Mouse (Mus musculus) kidney, postnatal 0 days (tissue): ENCODE data around the gene Pigb. TPM values are rescaled to one million over a fixed set of nuclear protein-coding genes. Genes with fewer than 3 reads are reported as not detected.

Experiments used
- ATAC-seq: fragments of 200-750 bp; cut with Nextera tagmentation; replicated peaks from 2 replicates; pipeline ENCODE4 v1.8.0; 2017; ENCODE audit warnings: low read depth, moderate number of reproducible peaks, moderate TSS enrichment, moderate library complexity; ENCODE audit not compliant: low FRiP score
- DNase-seq: peaks from one replicate; pipeline ENCODE4 v3.0.0-alpha.2; 2016; ENCODE audit warnings: low spot score
- H3K27ac ChIP-seq: fragments of 300-500 bp; sonication (generic); 2 replicates; pipeline ENCODE4 v1.5.1; 2014; ENCODE audit warnings: mild to moderate bottlenecking
- H3K27me3 ChIP-seq: fragments of 300-500 bp; sonication (generic); 2 replicates; pipeline ENCODE4 v1.6.1; 2014; ENCODE audit warnings: low read length, mixed read lengths; ENCODE audit not compliant: insufficient read depth
- H3K36me3 ChIP-seq: fragments of 300-500 bp; sonication (generic); 2 replicates; pipeline ENCODE4 v1.6.1; 2014; ENCODE audit warnings: low read length, mixed read lengths; ENCODE audit not compliant: insufficient read depth
- H3K4me1 ChIP-seq: fragments of 300-500 bp; sonication (generic); replicated peaks from 2 replicates; pipeline ENCODE4 v1.6.1; 2014; ENCODE audit warnings: antibody characterized with exemption, low read length, mixed read lengths; ENCODE audit not compliant: insufficient read depth
- H3K4me2 ChIP-seq: fragments of 300-500 bp; sonication (generic); 2 replicates; pipeline ENCODE4 v1.6.1; 2014; ENCODE audit warnings: mild to moderate bottlenecking, low read length, moderate library complexity, mixed read lengths
- H3K4me3 ChIP-seq: fragments of 300-500 bp; sonication (generic); replicated peaks from 2 replicates; pipeline ENCODE4 v1.5.1; 2014; ENCODE audit warnings: low read depth, low read length
- H3K9ac ChIP-seq: fragments of 300-500 bp; sonication (generic); 2 replicates; pipeline ENCODE4 v1.6.1; 2014; ENCODE audit warnings: low read depth, low read length
- H3K9me3 ChIP-seq: fragments of 300-500 bp; sonication (generic); replicated peaks from 2 replicates; pipeline ENCODE4 v1.6.1; 2016; ENCODE audit warnings: low read length, inconsistent platforms, mixed read lengths
- CTCF ChIP-seq: IDR thresholded peaks from 2 replicates; pipeline ENCODE4 v1.5.1; 2016; ENCODE audit warnings: antibody characterized with exemption, low read depth, mild to moderate bottlenecking, moderate library complexity
- WGBS: fragments of 180-500 bp; shearing (Covaris S2); extraction: QIAGEN DNeasy Blood & Tissue Kit; methylation state at CpG from one replicate; pipeline ENCODE4 v1.1.7; 2014; 5-methylcytosine and 5-hydroxymethylcytosine counted together
- polyA plus RNA-seq: library from polyadenylated mRNA; unstranded; fragments of >200 nt; fragmentation: Nextera tagmentation; extraction: Ambion mirVana; gene quantifications from 2 replicates; pipeline ENCODE4 v1.2.1, GENCODE M21; 2015

Gene Pigb
- polyA plus RNA-seq, 1 experiment from 2014 or later = 10.8 TPM

DNA sequence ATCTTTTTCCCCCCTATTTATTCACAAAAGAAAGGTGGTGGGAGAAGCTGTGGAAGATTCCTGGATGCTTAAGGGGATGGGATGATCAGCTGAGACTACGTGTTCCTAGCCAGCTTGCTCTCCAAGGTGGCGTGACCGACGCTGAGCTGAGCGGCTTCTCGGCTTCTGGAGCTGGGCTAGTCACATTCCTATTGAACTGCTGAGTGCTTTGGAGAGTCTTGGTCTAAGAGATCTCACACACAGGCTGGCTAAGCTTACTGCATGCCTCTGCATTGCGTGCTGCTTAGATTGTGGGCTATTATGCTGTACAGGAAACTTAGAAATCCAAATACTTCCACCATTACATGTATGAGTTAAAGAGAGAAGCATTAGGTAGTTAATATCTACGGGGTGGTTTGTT, 36.1 kb downstream of the Pigb start:
- ATAC-seq (no peak), DNase-seq (no peak)
- WGBS = 85% methylated on average over 8 of the region's 8 CpGs
- no peak overlapping the region for H3K9ac ChIP-seq
- H3K36me3 ChIP-seq = peaks cover 24% of the 10 kb centered on the region; the same call in 1 of the 2 replicates
- no peak for TF ChIP-seq CTCF
- H3K9me3 ChIP-seq = no peaks in the 10 kb centered on the region
- no peak overlapping the region for H3K4me3 ChIP-seq
- H3K4me2 ChIP-seq = no peak overlapping the region
- H3K27ac ChIP-seq = no peak overlapping the region
- H3K4me1 ChIP-seq = no peaks in the 10 kb centered on the region
- no peaks in the 10 kb centered on the region for H3K27me3 ChIP-seq

DNA sequence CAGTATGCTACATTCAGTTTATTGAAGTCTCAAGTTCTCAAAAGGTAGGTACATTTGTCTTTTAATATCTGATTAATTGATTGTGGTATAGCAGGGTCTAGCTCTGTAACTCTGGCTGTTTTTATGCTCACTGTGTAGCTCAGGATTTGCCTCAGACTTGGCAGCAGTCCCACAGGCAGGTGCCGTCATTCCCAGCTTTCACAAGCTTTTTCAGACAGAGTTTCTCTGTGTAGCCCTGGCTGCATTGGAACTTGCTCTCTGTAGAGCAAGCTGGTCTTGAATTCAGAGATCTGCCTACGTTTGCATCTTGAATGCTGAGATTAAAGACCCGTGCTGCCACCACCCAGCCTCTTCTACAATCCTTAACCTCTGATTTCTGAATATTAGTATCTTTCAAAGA, 38.0 kb downstream of the Pigb start:
- no peak overlapping the region for H3K9ac ChIP-seq
- no peak for DNase-seq
- no peak for TF ChIP-seq CTCF
- no peaks in the 10 kb centered on the region for H3K27me3 ChIP-seq
- H3K4me3 ChIP-seq = no peak overlapping the region
- H3K4me1 ChIP-seq = no peaks in the 10 kb centered on the region
- no peak overlapping the region for H3K27ac ChIP-seq
- H3K9me3 ChIP-seq = no peaks in the 10 kb centered on the region
- H3K4me2 ChIP-seq = no peak overlapping the region
- ATAC-seq = no peak
- peaks cover 20% of the 10 kb centered on the region; the same call in 1 of the 2 replicates for H3K36me3 ChIP-seq
- 75% methylated on average over 3 of the region's 3 CpGs for WGBS

DNA sequence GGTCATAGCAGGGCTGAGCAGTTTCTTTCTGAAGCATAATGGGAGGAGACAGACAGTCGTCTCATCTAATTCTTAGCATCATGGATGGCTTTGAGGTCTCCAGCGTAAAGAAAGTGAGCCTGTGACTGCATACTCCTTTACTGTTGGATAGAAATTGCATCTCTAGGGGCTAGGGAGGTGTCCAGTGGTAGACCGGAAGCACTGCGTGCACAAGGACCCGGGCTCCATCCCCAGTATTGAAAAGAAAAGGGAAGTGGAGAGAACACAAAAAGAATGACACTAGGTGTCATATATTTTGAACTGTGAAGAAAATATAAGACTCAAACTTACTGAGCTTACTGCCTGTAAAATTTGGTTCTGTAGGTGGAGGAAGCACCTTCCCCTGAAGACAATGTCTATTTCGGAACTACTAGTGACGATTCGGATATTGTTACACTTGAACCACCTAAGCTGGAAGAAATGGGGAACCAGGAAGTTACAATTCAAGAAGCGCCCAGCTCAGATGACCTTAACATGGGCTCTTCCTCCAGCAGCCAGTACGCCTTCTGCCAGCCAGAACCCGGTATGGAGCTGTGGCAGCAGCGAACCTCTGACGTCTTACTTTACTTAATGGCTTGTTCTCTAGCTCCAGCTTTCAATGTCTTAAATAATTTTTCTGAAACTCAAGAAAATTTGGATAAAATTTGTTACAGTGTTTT, 38.7 kb downstream of the Pigb start:
- ATAC-seq (no peak), DNase-seq (no peak)
- Histone ChIP-seq H3K4me2 (no peak overlapping the region), H3K9ac (no peak overlapping the region), H3K4me3 (no peak overlapping the region), H3K4me1 (no peaks in the 10 kb centered on the region), H3K36me3 (peaks cover 20% of the 10 kb centered on the region; the same call in 1 of the 2 replicates), H3K9me3 (no peaks in the 10 kb centered on the region), H3K27ac (no peak overlapping the region), H3K27me3 (no peaks in the 10 kb centered on the region)
- WGBS = 91% methylated on average over 13 of the region's 13 CpGs
- TF ChIP-seq CTCF = no peak

DNA sequence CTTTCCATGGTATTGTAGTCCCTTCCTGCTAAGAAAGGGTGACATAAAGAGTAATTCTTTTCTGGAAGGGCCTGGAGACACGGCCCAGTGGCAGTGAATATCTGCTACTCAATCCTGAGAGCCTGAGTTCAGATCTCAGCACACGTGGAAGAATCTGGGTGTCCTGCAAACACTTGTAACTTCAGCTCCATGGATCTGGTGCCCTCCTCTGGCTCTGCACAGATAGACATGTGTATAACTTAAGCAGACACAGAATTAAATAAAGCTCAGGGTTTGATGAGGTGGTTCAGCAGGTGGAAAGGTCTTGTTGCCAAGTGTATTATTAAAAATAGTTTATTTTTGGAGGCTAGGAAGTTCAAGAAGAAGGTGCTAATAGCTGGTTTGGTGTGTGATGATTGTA, 39.7 kb downstream of the Pigb start:
- H3K4me3 ChIP-seq = no peak overlapping the region
- 70% methylated on average over 2 of the region's 2 CpGs for WGBS
- ATAC-seq (no peak), DNase-seq (no peak)
- no peak overlapping the region for H3K9ac ChIP-seq
- H3K27me3 ChIP-seq = no peaks in the 10 kb centered on the region
- H3K4me2 ChIP-seq = no peak overlapping the region
- no peaks in the 10 kb centered on the region for H3K9me3 ChIP-seq
- H3K27ac ChIP-seq = no peak overlapping the region
- peaks cover 15% of the 10 kb centered on the region; the same call in 1 of the 2 replicates for H3K36me3 ChIP-seq
- H3K4me1 ChIP-seq = no peaks in the 10 kb centered on the region
- peak; percentile 43; the same call in 1 of the 2 replicates for TF ChIP-seq CTCF

DNA sequence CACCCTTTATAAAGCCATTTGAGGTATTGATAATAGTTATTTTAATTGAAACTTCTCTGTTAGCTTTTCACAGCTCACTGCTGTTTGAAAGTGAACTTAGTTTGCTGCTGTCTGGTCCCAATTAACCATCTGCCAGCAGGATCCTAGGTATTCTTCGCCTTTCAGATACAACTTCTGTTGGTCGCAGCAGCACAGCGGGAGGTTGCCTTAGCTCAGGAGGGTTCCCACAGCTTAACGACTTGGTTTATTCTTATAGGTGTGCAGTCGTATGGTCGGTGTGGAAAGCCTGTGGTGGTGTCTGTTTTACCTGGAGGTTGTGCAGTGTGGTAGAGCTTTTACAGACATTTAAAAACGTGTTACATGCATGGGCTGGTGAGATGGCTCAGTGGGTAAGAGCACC, 43.4 kb downstream of the Pigb start:
- H3K27ac ChIP-seq = no peak overlapping the region
- no peaks in the 10 kb centered on the region for H3K27me3 ChIP-seq
- no peak for TF ChIP-seq CTCF
- no peak overlapping the region for H3K9ac ChIP-seq
- no peak overlapping the region for H3K4me3 ChIP-seq
- no peak overlapping the region for H3K4me2 ChIP-seq
- ATAC-seq (no peak), DNase-seq (no peak)
- H3K36me3 ChIP-seq = peaks cover 2% of the 10 kb centered on the region; the same call in 1 of the 2 replicates
- H3K4me1 ChIP-seq = no peaks in the 10 kb centered on the region
- H3K9me3 ChIP-seq = no peaks in the 10 kb centered on the region
- 73% methylated on average over 7 of the region's 7 CpGs for WGBS

DNA sequence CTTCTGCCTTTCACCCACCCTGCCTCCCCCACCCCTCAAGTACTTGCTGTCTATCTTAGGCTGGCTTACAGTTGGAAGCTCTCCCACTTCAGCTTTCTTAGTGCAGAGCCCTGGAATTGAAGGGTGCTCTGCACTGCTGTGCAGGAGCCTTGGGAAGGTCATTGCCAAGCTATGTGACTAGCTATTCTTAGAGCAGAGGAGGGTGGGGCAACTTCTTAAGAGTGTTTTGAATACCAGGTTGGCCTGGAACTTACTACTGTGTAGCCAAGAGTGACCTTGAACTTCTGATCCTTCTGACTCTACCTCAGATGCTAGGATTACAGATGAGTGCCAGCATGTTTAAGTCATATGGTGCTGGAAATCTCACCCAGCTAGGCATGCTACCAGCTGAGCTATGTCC, 44.0 kb downstream of the Pigb start:
- no peaks in the 10 kb centered on the region for H3K9me3 ChIP-seq
- TF ChIP-seq CTCF = no peak
- ATAC-seq = no peak
- no peak for DNase-seq
- no peaks in the 10 kb centered on the region for H3K27me3 ChIP-seq
- H3K4me1 ChIP-seq = no peaks in the 10 kb centered on the region
- no peak overlapping the region for H3K27ac ChIP-seq
- no peak overlapping the region for H3K4me2 ChIP-seq
- H3K9ac ChIP-seq = no peak overlapping the region
- H3K4me3 ChIP-seq = no peak overlapping the region
- no peaks in the 10 kb centered on the region for H3K36me3 ChIP-seq

DNA sequence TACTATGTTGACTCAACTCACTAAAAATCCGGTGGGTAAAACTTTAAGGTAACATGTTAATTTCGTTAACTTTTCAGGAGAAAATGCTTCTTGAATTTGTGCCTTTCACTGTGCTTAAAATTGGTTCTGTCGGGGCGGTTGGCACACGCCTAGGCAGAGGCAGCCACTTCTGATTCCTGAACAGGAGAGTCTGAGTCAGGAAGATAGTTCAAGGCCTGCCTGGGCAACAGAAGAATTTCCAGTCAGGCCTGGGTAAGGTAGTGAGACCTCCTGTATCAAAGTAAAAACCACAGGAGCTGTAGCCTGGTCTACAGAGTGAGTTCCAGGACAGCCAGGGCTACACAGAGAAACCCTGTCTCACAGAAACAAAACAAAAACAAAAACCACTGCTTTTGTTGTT, 47.6 kb downstream of the Pigb start:
- ATAC-seq = no peak
- H3K4me3 ChIP-seq = no peak overlapping the region
- no peaks in the 10 kb centered on the region for H3K4me1 ChIP-seq
- H3K9me3 ChIP-seq = no peaks in the 10 kb centered on the region
- no peaks in the 10 kb centered on the region for H3K36me3 ChIP-seq
- no peaks in the 10 kb centered on the region for H3K27me3 ChIP-seq
- no peak for TF ChIP-seq CTCF
- WGBS = 90% methylated on average over 5 of the region's 5 CpGs
- DNase-seq = no peak
- no peak overlapping the region for H3K4me2 ChIP-seq
- H3K9ac ChIP-seq = no peak overlapping the region
- H3K27ac ChIP-seq = no peak overlapping the region; the same call in 1 of the 2 replicates
